Mouse (Mus musculus): ENCODE data around the gene Sox4. TPM values are rescaled to one million over a fixed set of nuclear protein-coding genes. Genes with fewer than 3 reads are reported as not detected.

Gene Sox4
- polyA plus RNA-seq, 3 experiments from 2014 or later = 0.08 to 0.15 TPM; not detected in 1

DNA sequence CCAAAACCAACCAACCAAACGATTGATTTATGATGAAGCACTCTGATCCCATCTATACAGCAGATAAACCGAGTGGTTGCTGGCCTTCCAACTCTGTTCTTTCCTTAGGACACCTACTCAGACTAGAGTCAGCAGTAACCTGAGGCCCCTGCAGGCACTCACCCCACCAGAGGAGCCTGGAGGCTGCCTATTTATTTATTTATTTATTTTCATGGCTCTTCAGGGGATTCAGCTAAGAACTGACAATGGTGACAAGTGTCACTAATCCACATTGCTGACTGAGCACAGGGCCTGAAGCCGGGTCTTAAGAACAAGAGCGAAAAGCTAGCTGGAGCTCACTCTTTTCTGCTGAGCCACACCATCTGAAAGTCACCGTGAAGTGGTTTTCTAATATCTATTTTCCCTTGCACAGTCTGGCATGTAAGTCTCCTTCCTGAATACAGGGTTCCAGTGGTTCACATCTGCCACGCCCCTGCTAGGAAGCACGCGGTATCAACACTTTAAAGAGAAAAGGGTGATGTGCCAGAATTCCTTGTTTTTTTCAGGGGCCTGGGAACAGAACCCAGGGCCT is 6.9 kb downstream of the Sox4 start:
- ATAC-seq = no peak

- no peak for ATAC-seq
Observed at GRCm38 (mm10) chr13:28945681-28946080, 7.8 kb downstream of the Sox4 start.

DNA sequence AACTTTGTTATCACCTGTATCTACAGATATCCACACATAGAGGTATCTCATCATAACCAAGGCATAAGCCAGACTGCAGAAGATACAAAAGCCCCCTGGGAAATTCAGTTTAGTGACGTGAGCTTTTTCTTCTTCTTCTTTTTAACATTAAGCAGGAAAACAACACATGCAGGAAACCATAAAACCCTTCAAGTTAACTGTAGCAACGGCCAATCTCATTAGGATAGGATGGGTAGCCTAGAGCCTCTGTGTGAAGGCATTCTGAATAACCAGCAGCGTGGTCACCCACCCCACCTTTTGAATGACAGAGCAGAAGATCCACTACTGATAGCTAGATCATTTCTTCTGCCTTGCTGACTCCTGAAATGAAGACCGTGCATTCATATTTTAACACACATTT is 10.6 kb downstream of the Sox4 start:
- ATAC-seq = no peak

- no peak for ATAC-seq
Observed at GRCm38 (mm10) chr13:28941983-28942630, 11.4 kb downstream of the Sox4 start.

DNA sequence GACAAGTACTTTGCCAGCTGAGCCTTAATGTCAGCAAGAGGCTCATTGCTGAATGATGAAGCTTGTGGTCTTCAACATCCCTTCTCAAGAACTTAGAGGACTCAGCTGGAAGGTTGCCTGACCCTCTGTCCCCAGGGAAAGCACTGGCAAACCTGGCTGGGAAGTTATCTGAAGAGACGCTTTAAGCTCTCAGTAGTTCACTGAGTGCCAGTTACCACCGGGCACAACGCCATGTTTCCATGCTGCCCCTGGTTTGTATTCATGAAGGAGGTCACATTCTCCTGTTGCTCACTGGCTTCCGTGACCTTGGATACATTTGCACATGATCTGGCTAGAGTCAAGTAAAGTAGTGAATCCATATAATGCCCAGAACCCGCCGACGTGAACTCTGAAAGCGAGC is 20.1 kb downstream of the Sox4 start:
- ATAC-seq = no peak

- no peak for ATAC-seq
Observed at GRCm38 (mm10) chr13:28931776-28932175, 21.7 kb downstream of the Sox4 start.

GRCm38 (mm10) chr13:28931266-28931665 is 22.2 kb downstream of the Sox4 start:
- ATAC-seq = no peak

GRCm38 (mm10) chr13:28930364-28930763 is 23.1 kb downstream of the Sox4 start:
- ATAC-seq = no peak

- no peak for ATAC-seq
Observed at GRCm38 (mm10) chr13:28929936-28930335, 23.6 kb downstream of the Sox4 start.

DNA sequence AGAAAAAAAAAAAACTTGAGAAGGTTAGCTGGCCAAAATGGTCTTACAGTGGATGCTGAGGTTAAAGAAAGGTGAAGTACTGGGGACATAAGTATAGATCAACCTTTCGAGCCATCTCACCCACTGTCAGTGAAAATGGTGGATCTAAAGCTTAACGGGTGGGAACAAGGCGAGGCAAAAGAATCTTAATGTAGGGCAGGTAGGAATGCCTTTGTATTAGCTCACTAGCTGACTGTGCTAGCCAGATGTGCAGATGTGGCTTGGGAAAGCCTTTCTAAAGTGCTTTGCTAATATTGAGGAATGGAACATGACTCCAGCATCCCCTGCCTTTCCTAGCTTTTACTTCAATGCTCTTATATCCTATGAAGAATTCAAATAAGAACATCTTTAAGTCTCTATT is 30.4 kb downstream of the Sox4 start:
- ATAC-seq = no peak

- no peak for ATAC-seq
Observed at GRCm38 (mm10) chr13:28917379-28918250, 35.9 kb downstream of the Sox4 start.

DNA sequence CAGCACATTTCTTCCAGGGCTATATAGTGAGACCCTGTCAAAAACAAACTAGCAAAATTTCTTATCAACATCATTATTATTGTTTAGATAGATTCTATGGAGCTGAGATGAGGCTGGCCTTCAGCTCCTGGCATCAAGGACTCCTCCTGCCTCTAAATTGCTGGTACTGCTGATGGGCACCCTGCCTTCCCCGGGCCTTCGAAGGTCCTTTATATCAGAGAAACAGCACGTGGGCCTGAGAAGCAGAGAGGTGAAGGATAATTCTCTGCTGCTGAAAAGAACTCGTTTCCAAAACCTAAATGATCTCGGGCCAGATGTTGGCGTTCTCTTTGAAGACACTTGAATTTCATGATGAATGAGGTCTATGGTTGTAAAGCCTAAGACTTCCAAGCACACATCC is 39.9 kb downstream of the Sox4 start:
- no peak for ATAC-seq

DNA sequence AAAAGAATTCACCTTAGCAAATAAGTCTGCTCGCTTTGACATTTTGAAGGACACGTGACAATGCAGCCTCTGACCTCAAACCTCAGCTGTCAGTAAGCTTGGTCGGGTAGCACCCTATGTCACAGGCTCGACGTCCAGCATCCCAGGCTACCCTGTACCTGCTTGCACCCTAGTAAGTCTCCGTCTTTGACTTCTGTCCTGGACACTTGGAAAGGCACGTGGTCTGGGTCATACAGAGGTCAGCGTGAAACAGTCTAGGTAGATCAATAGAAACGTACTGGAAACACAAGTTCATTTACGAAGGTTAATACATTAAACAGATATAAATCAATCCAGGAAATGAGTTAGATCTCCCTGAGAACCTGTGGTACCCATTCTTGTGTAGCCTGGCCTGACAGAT is 46.5 kb downstream of the Sox4 start:
- no peak for ATAC-seq
